Mouse (Mus musculus) heart, embryonic 10.5 days (tissue): ENCODE results near the gene Asxl1. TPM values are rescaled to one million over a fixed set of nuclear protein-coding genes. Genes with fewer than 3 reads are reported as not detected.

Source experiments
- DNase-seq: peaks from one replicate; pipeline ENCODE4 v3.0.0-alpha.2; 2017; ENCODE audit warnings: low spot score
- H3K27ac ChIP-seq: fragments of 300-500 bp; sonication (generic); 2 replicates; pipeline ENCODE4 v1.5.1; 2016; ENCODE audit warnings: mild to moderate bottlenecking
- H3K27me3 ChIP-seq: fragments of 300-500 bp; sonication (generic); 2 replicates; pipeline ENCODE4 v1.6.1; 2016; ENCODE audit warnings: mild to moderate bottlenecking; ENCODE audit not compliant: poor library complexity, insufficient read depth, severe bottlenecking
- H3K36me3 ChIP-seq: fragments of 300-500 bp; sonication (generic); 2 replicates; pipeline ENCODE4 v1.6.1; 2016; ENCODE audit warnings: mild to moderate bottlenecking, moderate library complexity
- H3K4me1 ChIP-seq: fragments of 300-500 bp; sonication (generic); 2 replicates; pipeline ENCODE4 v1.6.1; 2016; ENCODE audit warnings: mild to moderate bottlenecking
- H3K4me3 ChIP-seq: fragments of 300-500 bp; sonication (generic); 2 replicates; pipeline ENCODE4 v1.5.1; 2016; ENCODE audit warnings: mild to moderate bottlenecking, moderate library complexity
- H3K9me3 ChIP-seq: fragments of 300-500 bp; sonication (generic); 2 replicates; pipeline ENCODE4 v1.6.1; 2016; ENCODE audit warnings: mild to moderate bottlenecking, moderate library complexity
- WGBS: fragments of 180-500 bp; shearing (Covaris S2); methylation state at CpG from one replicate; pipeline ENCODE4 v1.1.7; 2016; 5-methylcytosine and 5-hydroxymethylcytosine counted together
- polyA plus RNA-seq: library from polyadenylated mRNA; unstranded; fragments of >200 nt; fragmentation: Nextera tagmentation; extraction: Ambion mirVana; gene quantifications from 2 replicates; pipeline ENCODE4 v1.2.1, GENCODE M21; 2016

Gene Asxl1
- polyA plus RNA-seq, 1 experiment from 2014 or later, result 9.6 TPM

GRCm38 (mm10) chr2:153397790-153398515, 52.3 kb downstream of the Asxl1 start:
- 91% methylated on average over 11 of the region's 11 CpGs for WGBS
- Histone ChIP-seq H3K9me3 (no peaks in the 10 kb centered on the region), H3K4me3 (no peak overlapping the region), H3K36me3 (peaks cover 97% of the 10 kb centered on the region), H3K27me3 (no peaks in the 10 kb centered on the region), H3K27ac (no peak overlapping the region), H3K4me1 (no peaks in the 10 kb centered on the region)
- DNase-seq, result no peak

GRCm38 (mm10) chr2:153399166-153399565, 53.5 kb downstream of the Asxl1 start:
- no peak overlapping the region for H3K4me3 ChIP-seq
- whole genome bisulfite sequencing, result 92% methylated on average over 15 of the region's 15 CpGs

GRCm38 (mm10) chr2:153404062-153404461, 58.4 kb downstream of the Asxl1 start:
- no peak for DNase-seq
- H3K36me3 ChIP-seq, result peaks cover 64% of the 10 kb centered on the region
- WGBS, result 78% methylated on average over 3 of the region's 3 CpGs

More at GRCm38 (mm10) chr2:153399166-153399565, 53.5 kb downstream of the Asxl1 start:
- Histone ChIP-seq H3K27ac (no peak overlapping the region), H3K9me3 (no peaks in the 10 kb centered on the region), H3K27me3 (no peaks in the 10 kb centered on the region), H3K4me1 (no peaks in the 10 kb centered on the region), H3K36me3 (peaks cover 86% of the 10 kb centered on the region)
- DNase-seq, result no peak

GRCm38 (mm10) chr2:153404882-153405281, 59.3 kb downstream of the Asxl1 start:
- peaks cover 64% of the 10 kb centered on the region for H3K36me3 ChIP-seq
- WGBS, result 73% methylated on average over 3 of the region's 3 CpGs

More at GRCm38 (mm10) chr2:153404062-153404461, 58.4 kb downstream of the Asxl1 start:
- no peaks in the 10 kb centered on the region for H3K9me3 ChIP-seq
- no peaks in the 10 kb centered on the region for H3K27me3 ChIP-seq
- H3K27ac ChIP-seq, result no peak overlapping the region
- H3K4me1 ChIP-seq, result 0 out of 2 replicates have a peak, but pooled peaks cover 2% of the 10 kb centered on the region
- H3K4me3 ChIP-seq, result no peak overlapping the region

GRCm38 (mm10) chr2:153406882-153407281, 61.3 kb downstream of the Asxl1 start:
- H3K9me3 ChIP-seq, result no peaks in the 10 kb centered on the region
- peaks cover 64% of the 10 kb centered on the region for H3K36me3 ChIP-seq
- no peaks in the 10 kb centered on the region for H3K27me3 ChIP-seq
- 84% methylated on average over 6 of the region's 6 CpGs for WGBS
- DNase-seq, result no peak
- no peak overlapping the region for H3K27ac ChIP-seq
- H3K4me3 ChIP-seq, result no peak overlapping the region
- H3K4me1 ChIP-seq, result peaks cover 20% of the 10 kb centered on the region

More at GRCm38 (mm10) chr2:153404882-153405281, 59.3 kb downstream of the Asxl1 start:
- H3K9me3 ChIP-seq, result no peaks in the 10 kb centered on the region
- DNase-seq, result no peak
- H3K4me3 ChIP-seq, result no peak overlapping the region
- H3K27me3 ChIP-seq, result no peaks in the 10 kb centered on the region
- H3K27ac ChIP-seq, result no peak overlapping the region
- peaks cover 5% of the 10 kb centered on the region for H3K4me1 ChIP-seq

GRCm38 (mm10) chr2:153408971-153409370, 63.3 kb downstream of the Asxl1 start:
- H3K4me3 ChIP-seq, result no peak overlapping the region
- 81% methylated on average over 3 of the region's 3 CpGs for WGBS
- no peak for DNase-seq
- no peaks in the 10 kb centered on the region for H3K9me3 ChIP-seq
- H3K36me3 ChIP-seq, result peaks cover 76% of the 10 kb centered on the region
- H3K4me1 ChIP-seq, result peaks cover 20% of the 10 kb centered on the region
- H3K27me3 ChIP-seq, result no peaks in the 10 kb centered on the region
- no peak overlapping the region for H3K27ac ChIP-seq

- H3K27ac ChIP-seq, result no peak overlapping the region
- H3K9me3 ChIP-seq, result no peaks in the 10 kb centered on the region
- H3K4me3 ChIP-seq, result no peak overlapping the region
- peaks cover 90% of the 10 kb centered on the region for H3K36me3 ChIP-seq
- DNase-seq, result no peak
- WGBS, result 73% methylated on average over 9 of the region's 9 CpGs
- H3K4me1 ChIP-seq, result peaks cover 20% of the 10 kb centered on the region
- no peaks in the 10 kb centered on the region for H3K27me3 ChIP-seq
Observed at GRCm38 (mm10) chr2:153411557-153411956, 65.9 kb downstream of the Asxl1 start.

GRCm38 (mm10) chr2:153412563-153412962, 66.9 kb downstream of the Asxl1 start:
- no peak for DNase-seq
- H3K4me3 ChIP-seq, result no peak overlapping the region
- no peak overlapping the region for H3K27ac ChIP-seq
- H3K36me3 ChIP-seq, result peaks cover 95% of the 10 kb centered on the region
- no peaks in the 10 kb centered on the region for H3K27me3 ChIP-seq
- no peaks in the 10 kb centered on the region for H3K9me3 ChIP-seq
- H3K4me1 ChIP-seq, result peaks cover 20% of the 10 kb centered on the region
- WGBS, result 69% methylated on average over 6 of the region's 6 CpGs

GRCm38 (mm10) chr2:153414607-153415006, 69.0 kb downstream of the Asxl1 start:
- Histone ChIP-seq H3K27ac (no peak overlapping the region), H3K9me3 (no peaks in the 10 kb centered on the region), H3K27me3 (no peaks in the 10 kb centered on the region), H3K4me1 (peaks cover 34% of the 10 kb centered on the region), H3K36me3 (peaks cover 99% of the 10 kb centered on the region), H3K4me3 (no peak overlapping the region)
- WGBS, result 21% methylated on average over 2 of the region's 2 CpGs
- no peak for DNase-seq

- whole genome bisulfite sequencing, result 90% methylated on average over 12 of the region's 12 CpGs
- H3K4me1 ChIP-seq, result peaks cover 30% of the 10 kb centered on the region
- H3K4me3 ChIP-seq, result no peak overlapping the region
- no peaks in the 10 kb centered on the region for H3K9me3 ChIP-seq
- no peaks in the 10 kb centered on the region for H3K27me3 ChIP-seq
- peaks cover 91% of the 10 kb centered on the region for H3K36me3 ChIP-seq
- H3K27ac ChIP-seq, result no peak overlapping the region
- no peak for DNase-seq
Observed at GRCm38 (mm10) chr2:153417841-153418240, 72.2 kb downstream of the Asxl1 start.

GRCm38 (mm10) chr2:153418381-153418780, 72.8 kb downstream of the Asxl1 start:
- 65% methylated on average over 1 of the region's 1 CpGs for WGBS
- Histone ChIP-seq H3K4me1 (peaks cover 35% of the 10 kb centered on the region), H3K36me3 (peaks cover 89% of the 10 kb centered on the region)

GRCm38 (mm10) chr2:153421233-153421632, 75.6 kb downstream of the Asxl1 start:
- no peaks in the 10 kb centered on the region for H3K9me3 ChIP-seq
- no peaks in the 10 kb centered on the region for H3K27me3 ChIP-seq
- H3K4me1 ChIP-seq, result peaks cover 60% of the 10 kb centered on the region
- peaks cover 84% of the 10 kb centered on the region for H3K36me3 ChIP-seq
- DNase-seq, result no peak
- no peak overlapping the region for H3K27ac ChIP-seq
- no peak overlapping the region for H3K4me3 ChIP-seq

More at GRCm38 (mm10) chr2:153418381-153418780, 72.8 kb downstream of the Asxl1 start:
- no peaks in the 10 kb centered on the region for H3K27me3 ChIP-seq
- DNase-seq, result no peak
- H3K9me3 ChIP-seq, result no peaks in the 10 kb centered on the region
- H3K27ac ChIP-seq, result no peak overlapping the region
- H3K4me3 ChIP-seq, result no peak overlapping the region

- H3K27ac ChIP-seq, result 0 out of 2 replicates have a peak overlapping the region, but pooled peaks have one; percentile 19
- H3K27me3 ChIP-seq, result no peaks in the 10 kb centered on the region
- H3K4me1 ChIP-seq, result peaks cover 68% of the 10 kb centered on the region
- WGBS, result 33% methylated on average over 5 of the region's 5 CpGs
- no peak for DNase-seq
- peaks cover 76% of the 10 kb centered on the region for H3K36me3 ChIP-seq
- no peaks in the 10 kb centered on the region for H3K9me3 ChIP-seq
- no peak overlapping the region for H3K4me3 ChIP-seq
Observed at GRCm38 (mm10) chr2:153422051-153422450, 76.4 kb downstream of the Asxl1 start.
